Mouse (Mus musculus): ENCODE measurements around the gene Gm44965. TPM values are rescaled to one million over a fixed set of nuclear protein-coding genes. Genes with fewer than 3 reads are reported as not detected.

The Gm44965 gene
- polyA plus RNA-seq, 2 experiments = not detected

GRCm38 (mm10) chr6:48641391-48641790 is 47.6 kb downstream of the Gm44965 start:
- no peaks in the 10 kb centered on the region for H3K9me3 ChIP-seq (ENCODE audit: control insufficient read depth, low read length)
- H3K27ac ChIP-seq = no peak overlapping the region
- H3K9ac ChIP-seq (replicated peaks) = no peak overlapping the region
- no peak overlapping the region for H3K4me3 ChIP-seq (ENCODE audit: insufficient read depth in 1 of 2, low read depth in 2 of 2, low read length in 2 of 2)
- TF ChIP-seq CTCF (IDR thresholded peaks at IDR 0.05; ENCODE audit: low read depth) = no peak
- TF ChIP-seq EP300 (IDR thresholded peaks at IDR 0.05; ENCODE audit: low read depth) = no peak
- ATAC-seq (ENCODE audit: insufficient read depth) (no peak), DNase-seq (ENCODE audit: low read depth in 3 of 3, low spot score in 3 of 3) (no peak)
- H3K4me1 ChIP-seq (replicated peaks; ENCODE audit: control insufficient read depth in 2 of 2, insufficient read depth in 2 of 2, low read length in 1 of 2) = 0 out of 4 replicates have a peak, but pooled peaks cover 0 to 1% of the 10 kb centered on the region in 2 experiments
- H3K4me2 ChIP-seq (ENCODE audit: low read depth) = no peak overlapping the region
- no peaks in the 10 kb centered on the region for H3K27me3 ChIP-seq (ENCODE audit: control insufficient read depth, insufficient read depth, low read length)
- H3K36me3 ChIP-seq (replicated peaks; ENCODE audit: control insufficient read depth, insufficient read depth, low read depth) = no peaks in the 10 kb centered on the region
- 55% methylated on average over 6 of the region's 6 CpGs for WGBS (ENCODE audit: insufficient replicate concordance)

- no peak for ATAC-seq (ENCODE audit: insufficient read depth)
Observed at GRCm38 (mm10) chr6:48642764-48643292, 49.1 kb downstream of the Gm44965 start.

GRCm38 (mm10) chr6:48645660-48646308 is 52.0 kb downstream of the Gm44965 start:
- WGBS (ENCODE audit: insufficient replicate concordance) = 5% methylated on average over 12 of the region's 12 CpGs
- H3K4me1 ChIP-seq (replicated peaks; ENCODE audit: control insufficient read depth in 2 of 2, insufficient read depth in 2 of 2, low read length in 1 of 2) = 0 out of 4 replicates have a peak, but pooled peaks cover 0 to 1% of the 10 kb centered on the region in 2 experiments
- no peaks in the 10 kb centered on the region for H3K36me3 ChIP-seq (replicated peaks; ENCODE audit: control insufficient read depth, insufficient read depth, low read depth)
- no peak overlapping the region for H3K4me2 ChIP-seq (ENCODE audit: low read depth)
- no peaks in the 10 kb centered on the region for H3K27me3 ChIP-seq (ENCODE audit: control insufficient read depth, insufficient read depth, low read length)
- H3K9me3 ChIP-seq (ENCODE audit: control insufficient read depth, low read length) = no peaks in the 10 kb centered on the region
- no peak overlapping the region for H3K4me3 ChIP-seq (ENCODE audit: insufficient read depth in 1 of 2, low read depth in 2 of 2, low read length in 2 of 2)
- H3K27ac ChIP-seq = no peak overlapping the region
- no peak overlapping the region for H3K9ac ChIP-seq (replicated peaks)
- DNase-seq (ENCODE audit: low read depth in 3 of 3, low spot score in 3 of 3) (peak; percentile 35 to 38 (median 35)), ATAC-seq (ENCODE audit: insufficient read depth) (no peak)
- TF ChIP-seq CTCF (IDR thresholded peaks at IDR 0.05; ENCODE audit: low read depth) (peak; percentile 79), EP300 (IDR thresholded peaks at IDR 0.05; ENCODE audit: low read depth) (no peak)

More at GRCm38 (mm10) chr6:48642764-48643292, 49.1 kb downstream of the Gm44965 start:
- Histone ChIP-seq H3K4me1 (replicated peaks; ENCODE audit: control insufficient read depth in 2 of 2, insufficient read depth in 2 of 2, low read length in 1 of 2) (0 out of 4 replicates have a peak, but pooled peaks cover 0 to 1% of the 10 kb centered on the region in 2 experiments), H3K27me3 (ENCODE audit: control insufficient read depth, insufficient read depth, low read length) (no peaks in the 10 kb centered on the region), H3K36me3 (replicated peaks; ENCODE audit: control insufficient read depth, insufficient read depth, low read depth) (no peaks in the 10 kb centered on the region), H3K4me3 (ENCODE audit: insufficient read depth in 1 of 2, low read depth in 2 of 2, low read length in 2 of 2) (no peak overlapping the region), H3K27ac (no peak overlapping the region), H3K9ac (replicated peaks) (no peak overlapping the region), H3K9me3 (ENCODE audit: control insufficient read depth, low read length) (no peaks in the 10 kb centered on the region), H3K4me2 (ENCODE audit: low read depth) (no peak overlapping the region)
- WGBS (ENCODE audit: insufficient replicate concordance) = 12% methylated on average over 4 of the region's 4 CpGs
- peak; percentile 28 to 34 (median 28) for DNase-seq (ENCODE audit: low read depth in 3 of 3, low spot score in 3 of 3)
- TF ChIP-seq EP300 (IDR thresholded peaks at IDR 0.05; ENCODE audit: low read depth) (no peak), CTCF (IDR thresholded peaks at IDR 0.05; ENCODE audit: low read depth) (peak; percentile 49)

GRCm38 (mm10) chr6:48646309-48646690 is 52.6 kb downstream of the Gm44965 start:
- no peak overlapping the region for H3K27ac ChIP-seq
- TF ChIP-seq CTCF (IDR thresholded peaks at IDR 0.05; ENCODE audit: low read depth) = no peak
- no peak for TF ChIP-seq EP300 (IDR thresholded peaks at IDR 0.05; ENCODE audit: low read depth)
- no peak overlapping the region for H3K4me3 ChIP-seq (ENCODE audit: insufficient read depth in 1 of 2, low read depth in 2 of 2, low read length in 2 of 2)
- 0 out of 4 replicates have a peak, but pooled peaks cover 0 to 1% of the 10 kb centered on the region in 2 experiments for H3K4me1 ChIP-seq (replicated peaks; ENCODE audit: control insufficient read depth in 2 of 2, insufficient read depth in 2 of 2, low read length in 1 of 2)
- DNase-seq (ENCODE audit: low read depth in 3 of 3, low spot score in 3 of 3) (no peak), ATAC-seq (ENCODE audit: insufficient read depth) (no peak)
- no peaks in the 10 kb centered on the region for H3K27me3 ChIP-seq (ENCODE audit: control insufficient read depth, insufficient read depth, low read length)
- no peak overlapping the region for H3K4me2 ChIP-seq (ENCODE audit: low read depth)
- 56% methylated on average over 4 of the region's 4 CpGs for WGBS (ENCODE audit: insufficient replicate concordance)
- no peaks in the 10 kb centered on the region for H3K9me3 ChIP-seq (ENCODE audit: control insufficient read depth, low read length)
- no peaks in the 10 kb centered on the region for H3K36me3 ChIP-seq (replicated peaks; ENCODE audit: control insufficient read depth, insufficient read depth, low read depth)
- H3K9ac ChIP-seq (replicated peaks) = no peak overlapping the region

- 0 out of 2 replicates have a peak within 1 kb of the TSS, but pooled peaks have one; percentile 5 for H3K4me2 ChIP-seq (ENCODE audit: low read depth)
Observed at GRCm38 (mm10) chr6:48646995-48647394, 53.3 kb downstream of the Gm44965 start, which contains the start of gene Gimap8. TSS of gene Gimap8 (plus strand) at chr6:48647234.

More at GRCm38 (mm10) chr6:48646995-48647394, 53.3 kb downstream of the Gm44965 start, which contains the start of gene Gimap8:
- 10% methylated on average over 3 of the region's 3 CpGs for WGBS (ENCODE audit: insufficient replicate concordance)
- Histone ChIP-seq H3K27ac (no peak within 1 kb of the TSS), H3K9ac (replicated peaks) (no peak within 1 kb of the TSS), H3K27me3 (ENCODE audit: control insufficient read depth, insufficient read depth, low read length) (no peaks in the 10 kb centered on the region), H3K36me3 (replicated peaks; ENCODE audit: control insufficient read depth, insufficient read depth, low read depth) (no peaks in the 10 kb centered on the region), H3K4me1 (replicated peaks; ENCODE audit: control insufficient read depth in 2 of 2, insufficient read depth in 2 of 2, low read length in 1 of 2) (0 out of 4 replicates have a peak, but pooled peaks cover 0 to 1% of the 10 kb centered on the region in 2 experiments), H3K9me3 (ENCODE audit: control insufficient read depth, low read length) (no peaks in the 10 kb centered on the region), H3K4me3 (ENCODE audit: insufficient read depth in 1 of 2, low read depth in 2 of 2, low read length in 2 of 2) (no peak within 1 kb of the TSS)
- no peak for ATAC-seq (ENCODE audit: insufficient read depth)
- TF ChIP-seq EP300 (IDR thresholded peaks at IDR 0.05; ENCODE audit: low read depth) = no peak
- TF ChIP-seq CTCF (IDR thresholded peaks at IDR 0.05; ENCODE audit: low read depth) = peak; percentile 66
- DNase-seq (ENCODE audit: low read depth in 3 of 3, low spot score in 3 of 3) = no peak
